Mouse (Mus musculus): ENCODE measurements around the gene Nudt15. TPM values are rescaled to one million over a fixed set of nuclear protein-coding genes. Genes with fewer than 3 reads are reported as not detected.

Nudt15 gene
- polyA plus RNA-seq, 1 experiment from 2014 or later = 6.6 TPM

- Histone ChIP-seq H3K9ac (no peak overlapping the region), H3K9me3 (no peaks in the 10 kb centered on the region), H3K36me3 (no peaks in the 10 kb centered on the region), H3K4me2 (replicated peaks) (no peak overlapping the region), H3K27ac (no peak overlapping the region), H3K27me3 (no peaks in the 10 kb centered on the region), H3K4me1 (peaks cover 3% of the 10 kb centered on the region; the same call in 1 of the 2 replicates), H3K4me3 (no peak overlapping the region)
- ATAC-seq (ENCODE audit: insufficient number of reproducible peaks, insufficient read depth, low FRiP score, low TSS enrichment) = no peak
- WGBS = 65% methylated on average over 1 of the region's 1 CpGs
Observed at GRCm38 (mm10) chr14:73479771-73480170, 68.3 kb downstream of the Nudt15 start.

- ATAC-seq (ENCODE audit: insufficient number of reproducible peaks, insufficient read depth, low FRiP score, low TSS enrichment) = no peak
- Histone ChIP-seq H3K36me3 (no peaks in the 10 kb centered on the region), H3K27me3 (no peaks in the 10 kb centered on the region), H3K9me3 (no peaks in the 10 kb centered on the region), H3K4me3 (no peak overlapping the region), H3K4me1 (peaks cover 9% of the 10 kb centered on the region; the same call in 1 of the 2 replicates), H3K4me2 (replicated peaks) (no peak overlapping the region), H3K9ac (no peak overlapping the region), H3K27ac (no peak overlapping the region)
- WGBS = 59% methylated on average over 3 of the region's 3 CpGs
Observed at GRCm38 (mm10) chr14:73478321-73478720, 69.7 kb downstream of the Nudt15 start.

- no peak overlapping the region for H3K9ac ChIP-seq
- no peaks in the 10 kb centered on the region for H3K27me3 ChIP-seq
- no peaks in the 10 kb centered on the region for H3K36me3 ChIP-seq
- WGBS = 93% methylated on average over 10 of the region's 10 CpGs
- H3K4me2 ChIP-seq (replicated peaks) = no peak overlapping the region
- no peak overlapping the region for H3K4me3 ChIP-seq
- H3K9me3 ChIP-seq = no peaks in the 10 kb centered on the region
- peaks cover 9% of the 10 kb centered on the region; the same call in 1 of the 2 replicates for H3K4me1 ChIP-seq
- no peak for ATAC-seq (ENCODE audit: insufficient number of reproducible peaks, insufficient read depth, low FRiP score, low TSS enrichment)
- H3K27ac ChIP-seq = no peak overlapping the region
Observed at GRCm38 (mm10) chr14:73477077-73477476, 71.0 kb downstream of the Nudt15 start.

- H3K4me1 ChIP-seq = peaks cover 9% of the 10 kb centered on the region; the same call in 1 of the 2 replicates
- no peak overlapping the region for H3K4me3 ChIP-seq
- H3K9me3 ChIP-seq = no peaks in the 10 kb centered on the region
- no peaks in the 10 kb centered on the region for H3K36me3 ChIP-seq
- no peak overlapping the region for H3K4me2 ChIP-seq (replicated peaks)
- no peak for ATAC-seq (ENCODE audit: insufficient number of reproducible peaks, insufficient read depth, low FRiP score, low TSS enrichment)
- H3K27ac ChIP-seq = no peak overlapping the region
- no peak overlapping the region for H3K9ac ChIP-seq
- WGBS = 77% methylated on average over 8 of the region's 8 CpGs
- H3K27me3 ChIP-seq = no peaks in the 10 kb centered on the region
Observed at GRCm38 (mm10) chr14:73476361-73476934, 71.6 kb downstream of the Nudt15 start.

GRCm38 (mm10) chr14:73475506-73475905 is 72.5 kb downstream of the Nudt15 start:
- no peaks in the 10 kb centered on the region for H3K27me3 ChIP-seq
- no peak overlapping the region for H3K4me2 ChIP-seq (replicated peaks)
- ATAC-seq (ENCODE audit: insufficient number of reproducible peaks, insufficient read depth, low FRiP score, low TSS enrichment) = no peak
- 76% methylated on average over 7 of the region's 7 CpGs for WGBS
- no peaks in the 10 kb centered on the region for H3K9me3 ChIP-seq
- no peak overlapping the region for H3K27ac ChIP-seq
- peaks cover 9% of the 10 kb centered on the region; the same call in 1 of the 2 replicates for H3K4me1 ChIP-seq
- no peaks in the 10 kb centered on the region for H3K36me3 ChIP-seq
- no peak overlapping the region for H3K9ac ChIP-seq
- no peak overlapping the region for H3K4me3 ChIP-seq

DNA sequence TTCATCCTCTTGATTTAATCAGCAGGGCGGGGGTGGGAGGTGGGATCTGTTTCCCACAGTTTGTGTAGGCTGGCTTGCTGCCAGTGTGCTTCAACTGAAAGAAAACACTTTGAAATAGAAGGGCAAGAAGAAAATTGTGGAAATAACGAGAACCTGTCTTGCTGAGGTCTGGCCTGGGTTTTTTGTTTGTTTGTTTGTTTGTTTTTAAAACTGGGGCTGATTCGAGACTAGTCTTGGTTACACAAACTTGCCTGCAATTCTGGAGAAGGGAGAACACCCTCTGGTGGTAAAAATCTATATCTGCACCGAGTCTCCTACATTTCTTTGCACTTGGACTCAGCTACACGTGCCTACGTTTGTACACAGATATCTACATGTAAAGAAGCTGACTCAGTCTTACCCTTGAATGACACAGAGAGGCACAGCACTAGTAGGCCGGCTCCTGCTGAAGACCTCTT is 73.4 kb downstream of the Nudt15 start:
- 0 out of 2 replicates have a peak overlapping the region, but pooled peaks have one; percentile 9 for H3K4me2 ChIP-seq (replicated peaks)
- no peak overlapping the region for H3K4me3 ChIP-seq
- H3K9ac ChIP-seq = no peak overlapping the region
- H3K4me1 ChIP-seq = peaks cover 9% of the 10 kb centered on the region; the same call in 1 of the 2 replicates
- no peaks in the 10 kb centered on the region for H3K36me3 ChIP-seq
- H3K27me3 ChIP-seq = no peaks in the 10 kb centered on the region
- H3K9me3 ChIP-seq = no peaks in the 10 kb centered on the region
- 0 out of 2 replicates have a peak overlapping the region, but pooled peaks have one; percentile 50 for H3K27ac ChIP-seq
- WGBS = 20% methylated on average over 7 of the region's 7 CpGs
- no peak for ATAC-seq (ENCODE audit: insufficient number of reproducible peaks, insufficient read depth, low FRiP score, low TSS enrichment)

GRCm38 (mm10) chr14:73473670-73474460 is 74.2 kb downstream of the Nudt15 start:
- H3K4me1 ChIP-seq = peaks cover 9% of the 10 kb centered on the region; the same call in 1 of the 2 replicates
- WGBS = 34% methylated on average over 3 of the region's 3 CpGs
- no peak overlapping the region for H3K4me3 ChIP-seq
- no peak for ATAC-seq (ENCODE audit: insufficient number of reproducible peaks, insufficient read depth, low FRiP score, low TSS enrichment)
- no peaks in the 10 kb centered on the region for H3K9me3 ChIP-seq
- peak overlapping the region; percentile 50; the same call in 1 of the 2 replicates for H3K27ac ChIP-seq
- no peaks in the 10 kb centered on the region for H3K27me3 ChIP-seq
- H3K9ac ChIP-seq = no peak overlapping the region
- H3K36me3 ChIP-seq = no peaks in the 10 kb centered on the region
- H3K4me2 ChIP-seq (replicated peaks) = no peak overlapping the region

DNA sequence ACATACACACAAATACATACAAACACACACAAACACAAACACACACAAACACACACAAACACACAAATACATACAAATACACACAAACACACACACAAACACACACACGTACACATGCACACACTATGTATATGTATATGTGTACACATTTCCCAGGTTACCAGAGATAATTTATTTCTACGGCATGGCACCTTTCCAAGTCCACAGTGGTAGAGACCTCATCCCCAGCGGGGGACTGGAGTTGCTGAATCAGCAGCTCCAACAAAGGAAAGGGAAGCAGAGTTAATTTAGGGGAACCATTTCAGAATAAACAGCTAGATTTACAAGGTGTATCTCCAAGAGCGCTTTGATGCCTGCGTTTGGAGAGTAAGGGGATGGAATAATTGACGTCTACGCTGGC is 75.8 kb downstream of the Nudt15 start:
- no peak overlapping the region for H3K4me3 ChIP-seq
- H3K4me1 ChIP-seq = peaks cover 9% of the 10 kb centered on the region; the same call in 1 of the 2 replicates
- H3K9ac ChIP-seq = no peak overlapping the region; the same call in 1 of the 2 replicates
- no peak overlapping the region for H3K4me2 ChIP-seq (replicated peaks)
- H3K27ac ChIP-seq = no peak overlapping the region
- no peak for ATAC-seq (ENCODE audit: insufficient number of reproducible peaks, insufficient read depth, low FRiP score, low TSS enrichment)
- no peaks in the 10 kb centered on the region for H3K9me3 ChIP-seq
- H3K27me3 ChIP-seq = no peaks in the 10 kb centered on the region
- no peaks in the 10 kb centered on the region for H3K36me3 ChIP-seq
- WGBS = 58% methylated on average over 7 of the region's 7 CpGs

GRCm38 (mm10) chr14:73470593-73470992 is 77.4 kb downstream of the Nudt15 start:
- Histone ChIP-seq H3K9me3 (no peaks in the 10 kb centered on the region), H3K4me2 (replicated peaks) (no peak overlapping the region), H3K4me1 (peaks cover 9% of the 10 kb centered on the region; the same call in 1 of the 2 replicates), H3K27me3 (no peaks in the 10 kb centered on the region), H3K9ac (no peak overlapping the region), H3K4me3 (no peak overlapping the region), H3K36me3 (no peaks in the 10 kb centered on the region), H3K27ac (no peak overlapping the region)
- 72% methylated on average over 8 of the region's 8 CpGs for WGBS
- no peak for ATAC-seq (ENCODE audit: insufficient number of reproducible peaks, insufficient read depth, low FRiP score, low TSS enrichment)

DNA sequence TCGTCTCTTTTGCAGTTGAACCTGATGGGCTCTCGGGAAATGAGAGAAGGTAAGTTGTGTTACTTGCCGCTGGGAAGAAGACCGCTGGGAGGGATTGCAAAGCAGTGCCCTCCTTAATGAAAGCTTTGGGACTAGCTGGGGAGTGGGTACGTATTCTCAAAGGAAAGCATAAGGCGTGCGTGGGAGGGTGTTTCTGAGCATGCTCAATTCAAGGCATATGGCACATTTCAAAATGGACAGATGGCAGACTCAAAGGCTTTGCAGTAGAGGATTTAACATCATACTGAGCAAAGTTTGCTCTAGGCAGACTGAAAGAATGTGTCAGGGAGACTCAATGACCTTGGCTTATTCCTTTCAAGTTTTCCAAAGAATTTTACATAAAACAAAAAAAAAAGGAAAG is 78.5 kb downstream of the Nudt15 start:
- ATAC-seq (ENCODE audit: insufficient number of reproducible peaks, insufficient read depth, low FRiP score, low TSS enrichment) = no peak
- Histone ChIP-seq H3K4me3 (no peak overlapping the region), H3K9ac (no peak overlapping the region), H3K4me2 (replicated peaks) (no peak overlapping the region), H3K4me1 (peaks cover 5% of the 10 kb centered on the region; the same call in 1 of the 2 replicates), H3K27ac (no peak overlapping the region), H3K27me3 (no peaks in the 10 kb centered on the region), H3K36me3 (no peaks in the 10 kb centered on the region), H3K9me3 (no peaks in the 10 kb centered on the region)
- 78% methylated on average over 7 of the region's 7 CpGs for WGBS

Measured in embryonic facial prominence, embryonic 12.5 days (tissue).